Mouse (Mus musculus) c-Kit-positive CD71-negative TER-119-negative erythroid progenitor cells, embryonic 14.5 days (primary cell): ENCODE measurements around the gene Gypa.

Experiments
- DNase-seq: peaks from one replicate; pipeline ENCODE4 v3.0.0-alpha.2; 2013; ENCODE audit warnings: low read depth

Gypa gene

GRCm38 (mm10) chr8:80550436-80550835 lies 56.9 kb downstream of the Gypa start:
- no peak for DNase-seq

- DNase-seq: peak; percentile 19
Observed at GRCm38 (mm10) chr8:80551303-80551702, 57.7 kb downstream of the Gypa start.

GRCm38 (mm10) chr8:80554991-80555390 lies 61.4 kb downstream of the Gypa start:
- DNase-seq: no peak
